Mouse (Mus musculus): Measurements from ENCODE around the gene Manf. TPM values are rescaled to one million over a fixed set of nuclear protein-coding genes. Genes with fewer than 3 reads are reported as not detected.
A peak's percentile ranks its signal among the peaks of the same experiment; 100 is the strongest.

Manf gene
- polyA plus RNA-seq, 1 experiment from 2014 or later, result 211 TPM

- ATAC-seq, result no peak
- Histone ChIP-seq H3K4me3 (ENCODE audit: low read depth, low read length) (no peak overlapping the region), H3K4me1 (replicated peaks; ENCODE audit: control insufficient read depth, insufficient read depth, low read length) (0 out of 2 replicates have a peak, but pooled peaks cover 5% of the 10 kb centered on the region), H3K9ac (ENCODE audit: low read depth, low read length) (no peak overlapping the region), H3K27me3 (replicated peaks; ENCODE audit: control insufficient read depth, insufficient read depth, low read length) (no peaks in the 10 kb centered on the region), H3K27ac (ENCODE audit: low read depth, low read length) (no peak overlapping the region), H3K4me2 (replicated peaks; ENCODE audit: low read depth) (no peak overlapping the region), H3K36me3 (ENCODE audit: control insufficient read depth, insufficient read depth) (peaks cover 21% of the 10 kb centered on the region), H3K9me3 (ENCODE audit: control insufficient read depth) (no peaks in the 10 kb centered on the region)
- WGBS, result 68% methylated on average over 3 of the region's 3 CpGs
- no peak for TF ChIP-seq CTCF (IDR thresholded peaks at IDR 0.05; ENCODE audit: low read depth)
These were observed 1.5 kb upstream of the Manf start for GRCm38 (mm10) chr9:106893327-106893726.

GRCm38 (mm10) chr9:106892552-106892875 is 735 bp upstream of the Manf start:
- H3K9ac ChIP-seq (ENCODE audit: low read depth, low read length), result peak overlapping the region; percentile 54
- peak overlapping the region; percentile 79 for H3K4me3 ChIP-seq (ENCODE audit: low read depth, low read length)
- 0% methylated on average over 9 of the region's 9 CpGs for WGBS
- no peaks in the 10 kb centered on the region for H3K9me3 ChIP-seq (ENCODE audit: control insufficient read depth)
- peak overlapping the region; percentile 86 for H3K4me2 ChIP-seq (replicated peaks; ENCODE audit: low read depth)
- peaks cover 26% of the 10 kb centered on the region for H3K36me3 ChIP-seq (ENCODE audit: control insufficient read depth, insufficient read depth)
- H3K27ac ChIP-seq (ENCODE audit: low read depth, low read length), result peak overlapping the region; percentile 87
- no peak for ATAC-seq
- H3K27me3 ChIP-seq (replicated peaks; ENCODE audit: control insufficient read depth, insufficient read depth, low read length), result no peaks in the 10 kb centered on the region
- 0 out of 2 replicates have a peak, but pooled peaks cover 5% of the 10 kb centered on the region for H3K4me1 ChIP-seq (replicated peaks; ENCODE audit: control insufficient read depth, insufficient read depth, low read length)
- TF ChIP-seq CTCF (IDR thresholded peaks at IDR 0.05; ENCODE audit: low read depth), result no peak

- Histone ChIP-seq H3K27me3 (replicated peaks; ENCODE audit: control insufficient read depth, insufficient read depth, low read length) (no peaks in the 10 kb centered on the region), H3K4me3 (ENCODE audit: low read depth, low read length) (peak overlapping the region; percentile 79), H3K9me3 (ENCODE audit: control insufficient read depth) (no peaks in the 10 kb centered on the region), H3K4me1 (replicated peaks; ENCODE audit: control insufficient read depth, insufficient read depth, low read length) (0 out of 2 replicates have a peak, but pooled peaks cover 7% of the 10 kb centered on the region), H3K27ac (ENCODE audit: low read depth, low read length) (peak overlapping the region; percentile 87), H3K9ac (ENCODE audit: low read depth, low read length) (peak overlapping the region; percentile 74), H3K36me3 (ENCODE audit: control insufficient read depth, insufficient read depth) (peaks cover 26% of the 10 kb centered on the region), H3K4me2 (replicated peaks; ENCODE audit: low read depth) (peak overlapping the region; percentile 68)
- no peak for ATAC-seq
- under 1% methylated on average over 17 of the region's 17 CpGs for WGBS
- TF ChIP-seq CTCF (IDR thresholded peaks at IDR 0.05; ENCODE audit: low read depth), result no peak
These were observed 438 bp downstream of the Manf start for GRCm38 (mm10) chr9:106891341-106891741.

- Histone ChIP-seq H3K4me3 (ENCODE audit: low read depth, low read length) (peak overlapping the region; percentile 79), H3K9ac (ENCODE audit: low read depth, low read length) (no peak overlapping the region), H3K27ac (ENCODE audit: low read depth, low read length) (no peak overlapping the region), H3K27me3 (replicated peaks; ENCODE audit: control insufficient read depth, insufficient read depth, low read length) (no peaks in the 10 kb centered on the region), H3K9me3 (ENCODE audit: control insufficient read depth) (no peaks in the 10 kb centered on the region), H3K4me2 (replicated peaks; ENCODE audit: low read depth) (peak overlapping the region; percentile 68), H3K36me3 (ENCODE audit: control insufficient read depth, insufficient read depth) (peaks cover 26% of the 10 kb centered on the region), H3K4me1 (replicated peaks; ENCODE audit: control insufficient read depth, insufficient read depth, low read length) (0 out of 2 replicates have a peak, but pooled peaks cover 9% of the 10 kb centered on the region)
- no peak for TF ChIP-seq CTCF (IDR thresholded peaks at IDR 0.05; ENCODE audit: low read depth)
- WGBS, result 56% methylated on average over 8 of the region's 8 CpGs
- no peak for ATAC-seq
These were observed 1.1 kb downstream of the Manf start for GRCm38 (mm10) chr9:106890496-106891240.

GRCm38 (mm10) chr9:106889321-106889720 is 2.5 kb downstream of the Manf start:
- Histone ChIP-seq H3K4me1 (replicated peaks; ENCODE audit: control insufficient read depth, insufficient read depth, low read length) (0 out of 2 replicates have a peak, but pooled peaks cover 14% of the 10 kb centered on the region), H3K9me3 (ENCODE audit: control insufficient read depth) (no peaks in the 10 kb centered on the region), H3K36me3 (ENCODE audit: control insufficient read depth, insufficient read depth) (peaks cover 26% of the 10 kb centered on the region), H3K4me3 (ENCODE audit: low read depth, low read length) (no peak overlapping the region), H3K27ac (ENCODE audit: low read depth, low read length) (no peak overlapping the region), H3K9ac (ENCODE audit: low read depth, low read length) (no peak overlapping the region), H3K27me3 (replicated peaks; ENCODE audit: control insufficient read depth, insufficient read depth, low read length) (no peaks in the 10 kb centered on the region), H3K4me2 (replicated peaks; ENCODE audit: low read depth) (no peak overlapping the region)
- no peak for TF ChIP-seq CTCF (IDR thresholded peaks at IDR 0.05; ENCODE audit: low read depth)
- no peak for ATAC-seq
- 73% methylated on average over 9 of the region's 9 CpGs for WGBS

- 93% methylated on average over 3 of the region's 3 CpGs for WGBS
- H3K27me3 ChIP-seq (replicated peaks; ENCODE audit: control insufficient read depth, insufficient read depth, low read length), result no peaks in the 10 kb centered on the region
These were observed 3.4 kb downstream of the Manf start for GRCm38 (mm10) chr9:106888346-106888745.

More at GRCm38 (mm10) chr9:106888346-106888745, 3.4 kb downstream of the Manf start:
- Histone ChIP-seq H3K9ac (ENCODE audit: low read depth, low read length) (no peak overlapping the region), H3K4me2 (replicated peaks; ENCODE audit: low read depth) (no peak overlapping the region), H3K27ac (ENCODE audit: low read depth, low read length) (no peak overlapping the region), H3K36me3 (ENCODE audit: control insufficient read depth, insufficient read depth) (peaks cover 29% of the 10 kb centered on the region), H3K9me3 (ENCODE audit: control insufficient read depth) (no peaks in the 10 kb centered on the region), H3K4me3 (ENCODE audit: low read depth, low read length) (no peak overlapping the region), H3K4me1 (replicated peaks; ENCODE audit: control insufficient read depth, insufficient read depth, low read length) (0 out of 2 replicates have a peak, but pooled peaks cover 15% of the 10 kb centered on the region)
- ATAC-seq, result no peak
- TF ChIP-seq CTCF (IDR thresholded peaks at IDR 0.05; ENCODE audit: low read depth), result no peak
